Mouse (Mus musculus) T-helper 1 cell (primary cell): ENCODE measurements around the gene Nptx2.

Experiments used
- in situ Hi-C: fragments of 300-600 bp; cut with MboI, MseI; formaldehyde crosslinking; loops from one replicate; pipeline ENCODE4 v1.15.1; 2025; ENCODE audit warnings: high pct_unique_total_duplicates

Nptx2 gene

GRCm38 (mm10) chr5:144545653-144546422 is at the start of gene Nptx2:
Nptx2 (plus strand) TSS chr5:144545902.
- in situ Hi-C loops = no loop called here

DNA sequence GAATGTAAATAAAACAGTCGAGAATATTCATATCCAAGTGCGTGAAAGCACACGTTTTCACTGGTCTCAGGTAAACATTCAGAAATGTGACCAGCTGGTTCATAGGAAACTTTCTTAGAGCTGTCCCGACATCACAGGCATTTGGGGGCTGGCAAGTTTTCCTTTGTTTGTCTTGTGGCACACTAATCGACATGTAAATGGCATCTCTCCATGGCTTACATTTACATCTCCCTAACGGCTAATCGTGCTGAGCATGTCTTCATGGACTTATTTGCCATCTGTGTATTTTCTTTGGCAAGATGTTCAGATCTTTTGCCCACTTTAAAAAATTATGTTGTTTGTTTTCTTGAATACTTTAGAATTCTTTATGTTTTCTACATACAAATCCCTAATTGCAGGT is 49.2 kb upstream of the Nptx2 start:
- in situ Hi-C loops = no loop called here

GRCm38 (mm10) chr5:144504239-144504638 is 41.5 kb upstream of the Nptx2 start:
- in situ Hi-C loops = no loop called here

DNA sequence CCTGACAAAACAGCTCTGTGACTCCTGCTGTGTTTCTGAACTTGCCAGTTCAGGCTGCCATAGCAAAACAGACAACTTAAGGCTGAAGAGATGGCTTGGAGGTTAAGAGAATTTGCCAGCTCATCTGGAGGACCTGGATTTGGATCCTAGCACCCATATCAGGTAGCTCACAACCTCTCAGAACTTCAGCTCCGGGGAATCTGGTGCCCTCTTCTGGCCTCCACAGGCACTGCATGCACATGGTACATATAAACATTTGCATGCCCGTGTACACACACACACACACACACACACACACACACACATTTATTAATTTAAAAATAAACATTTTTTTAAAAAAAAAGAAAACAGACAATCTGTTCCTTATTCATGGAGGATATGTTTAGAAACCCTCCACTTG is 40.0 kb upstream of the Nptx2 start:
- in situ Hi-C loops = no loop called here

- in situ Hi-C loops = no loop called here
Measured at GRCm38 (mm10) chr5:144506156-144506555, 39.5 kb upstream of the Nptx2 start.

- in situ Hi-C loops = no loop called here
Measured at GRCm38 (mm10) chr5:144506689-144507552, 38.8 kb upstream of the Nptx2 start.

GRCm38 (mm10) chr5:144509431-144509830 is 36.3 kb upstream of the Nptx2 start:
- in situ Hi-C loops = no loop called here

GRCm38 (mm10) chr5:144514738-144515137 is 31.0 kb upstream of the Nptx2 start:
- in situ Hi-C loops = no loop called here

- in situ Hi-C loops = no loop called here
Measured at GRCm38 (mm10) chr5:144515241-144515640, 30.5 kb upstream of the Nptx2 start.

- in situ Hi-C loops = loop anchor here (5.0 kb wide), 1 partner anchor 362 kb away; no protein-coding TSS in a partner anchor
Measured at GRCm38 (mm10) chr5:144520096-144520495, 25.6 kb upstream of the Nptx2 start.

DNA sequence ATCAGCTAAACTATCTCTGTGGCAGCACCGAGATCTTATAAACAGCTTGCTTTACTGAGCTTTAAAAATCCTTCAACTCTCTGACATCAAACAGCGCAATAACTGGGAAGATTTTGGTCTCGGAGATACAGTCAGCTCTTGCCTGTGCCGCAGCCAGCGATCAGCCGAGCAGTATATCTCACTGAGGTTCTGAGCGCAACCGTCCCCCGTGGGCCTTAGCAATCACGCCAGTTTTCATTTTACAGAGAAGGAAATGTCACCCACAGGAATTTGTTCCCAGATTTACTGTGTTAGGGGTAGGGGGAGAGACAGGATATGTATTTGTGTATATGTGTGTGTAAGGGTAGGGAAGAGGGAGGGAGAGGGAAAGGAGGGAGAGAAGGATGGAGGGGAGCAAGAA is 20.9 kb upstream of the Nptx2 start:
- in situ Hi-C loops = loop anchor here (5.0 kb wide), 1 partner anchor 358 kb away; no protein-coding TSS in a partner anchor

DNA sequence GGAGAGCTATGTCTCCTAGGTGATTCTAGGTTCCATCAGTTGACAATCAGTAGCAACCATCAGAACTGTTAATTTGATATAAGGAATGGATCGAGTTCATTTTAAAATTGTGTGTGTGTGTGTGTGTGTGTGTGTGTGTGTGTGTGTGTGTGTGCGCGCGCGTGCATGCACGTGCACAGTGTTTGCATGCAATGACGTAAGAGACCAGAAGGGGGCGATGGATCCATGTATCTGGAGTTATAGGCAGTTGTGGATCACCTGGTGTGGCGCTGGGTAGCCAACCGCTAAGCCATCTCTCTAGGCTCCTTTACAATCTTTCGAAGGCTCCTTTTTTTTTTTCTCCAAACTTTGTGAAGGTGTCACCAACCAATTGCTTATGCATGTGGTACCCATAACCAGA is 16.6 kb upstream of the Nptx2 start:
- in situ Hi-C loops = no loop called here

DNA sequence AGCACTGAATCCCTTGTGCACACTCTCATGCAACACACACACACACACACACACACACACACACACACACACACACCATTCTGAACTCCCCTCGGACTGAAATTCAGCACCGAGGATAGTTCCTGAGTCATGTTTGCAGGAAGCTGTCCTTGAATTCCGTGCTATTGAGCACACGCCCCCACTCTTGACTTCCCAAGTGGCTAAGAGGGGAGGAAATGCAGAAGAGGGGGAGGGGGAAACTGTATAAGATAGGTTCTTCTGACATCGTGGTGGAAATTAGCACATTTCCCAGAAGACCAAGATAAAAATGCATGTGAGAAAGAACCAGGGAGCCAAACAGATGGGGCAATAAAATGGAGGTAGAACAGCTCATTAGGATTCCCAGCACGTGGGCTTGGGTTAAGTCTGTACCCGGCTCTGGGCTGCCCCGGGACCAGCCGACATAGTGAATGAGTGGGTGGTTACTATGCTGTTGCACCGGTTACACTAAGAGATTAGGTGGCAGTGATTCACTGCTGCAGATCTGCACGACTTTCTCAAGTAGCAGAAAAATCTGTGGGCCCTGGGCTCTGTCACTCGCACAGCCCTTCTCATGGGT is 2.9 kb upstream of the Nptx2 start:
- in situ Hi-C loops = no loop called here

DNA sequence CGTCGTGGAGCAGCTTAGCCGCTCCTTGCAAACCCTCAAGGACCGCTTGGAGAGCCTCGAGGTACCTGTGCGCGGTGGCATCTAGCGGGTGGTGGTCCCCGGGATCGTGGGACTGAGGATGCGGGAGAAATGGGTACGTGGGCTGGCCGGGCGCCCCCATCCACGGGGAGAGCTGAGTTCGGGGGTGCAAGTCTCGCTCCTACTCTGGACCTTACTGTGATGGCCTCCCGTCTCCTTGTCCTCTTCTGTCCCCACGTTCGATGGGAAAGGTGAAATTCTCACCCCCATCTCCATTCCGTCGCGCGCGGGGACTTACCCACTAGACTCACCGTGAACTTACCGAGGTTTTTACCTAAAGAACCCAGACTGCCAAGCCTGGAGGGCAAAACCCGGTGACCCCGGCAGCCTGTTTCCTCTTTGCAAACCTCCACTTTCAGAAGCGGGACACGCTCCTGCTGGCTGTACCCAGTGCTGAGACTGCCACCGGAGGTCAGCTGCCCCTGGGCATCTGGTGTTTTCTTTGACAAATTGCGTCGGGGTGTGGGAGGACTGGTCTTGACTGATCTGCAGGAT is 807 bp downstream of the Nptx2 start:
- in situ Hi-C loops = no loop called here

GRCm38 (mm10) chr5:144547333-144547878 is 1.7 kb downstream of the Nptx2 start:
- in situ Hi-C loops = no loop called here

DNA sequence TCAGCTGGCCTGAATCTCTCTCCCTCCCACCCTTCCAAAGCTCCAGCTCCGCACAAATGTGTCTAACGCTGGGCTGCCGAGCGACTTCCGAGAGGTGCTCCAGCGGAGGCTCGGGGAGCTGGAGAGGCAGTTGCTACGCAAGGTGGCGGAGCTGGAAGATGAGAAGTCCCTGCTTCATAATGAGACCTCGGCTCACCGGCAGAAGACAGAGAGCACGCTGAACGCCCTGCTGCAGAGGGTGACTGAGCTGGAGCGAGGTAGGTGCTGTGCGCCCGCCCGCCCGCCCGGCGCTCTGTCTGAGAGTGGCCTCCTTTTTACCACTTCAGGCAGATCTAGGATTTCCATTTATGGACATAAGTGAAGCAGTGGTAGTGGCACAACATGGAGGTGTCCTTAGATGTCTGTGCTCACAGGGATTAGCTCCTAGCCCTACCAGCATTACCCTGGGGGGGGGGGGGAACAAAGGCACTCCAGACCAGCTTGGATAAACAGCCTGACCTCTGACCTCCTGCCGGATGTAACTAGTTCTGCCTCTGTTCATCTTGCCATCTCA is 2.5 kb downstream of the Nptx2 start:
- in situ Hi-C loops = no loop called here

DNA sequence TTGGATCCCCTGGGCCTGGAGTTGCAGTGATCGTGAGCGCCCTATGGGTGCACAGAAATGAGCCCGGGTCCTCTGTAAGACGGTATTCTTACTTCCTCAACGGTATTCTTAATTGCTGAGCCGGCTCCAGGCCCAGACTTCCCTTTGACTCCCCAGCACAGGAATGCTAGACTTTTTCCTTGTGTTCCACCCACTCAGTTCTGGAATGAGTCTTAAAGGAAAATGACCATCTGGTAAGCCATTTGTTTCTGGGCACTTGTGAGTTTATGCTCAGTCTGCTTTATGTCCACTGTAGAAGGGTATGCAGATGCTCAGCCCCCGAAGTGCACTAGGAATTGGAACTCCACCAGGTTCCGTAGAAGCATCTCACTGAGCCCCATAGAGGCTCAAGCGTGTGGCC is 4.3 kb downstream of the Nptx2 start:
- in situ Hi-C loops = no loop called here

GRCm38 (mm10) chr5:144550622-144551137 is 5.0 kb downstream of the Nptx2 start:
- in situ Hi-C loops = no loop called here

DNA sequence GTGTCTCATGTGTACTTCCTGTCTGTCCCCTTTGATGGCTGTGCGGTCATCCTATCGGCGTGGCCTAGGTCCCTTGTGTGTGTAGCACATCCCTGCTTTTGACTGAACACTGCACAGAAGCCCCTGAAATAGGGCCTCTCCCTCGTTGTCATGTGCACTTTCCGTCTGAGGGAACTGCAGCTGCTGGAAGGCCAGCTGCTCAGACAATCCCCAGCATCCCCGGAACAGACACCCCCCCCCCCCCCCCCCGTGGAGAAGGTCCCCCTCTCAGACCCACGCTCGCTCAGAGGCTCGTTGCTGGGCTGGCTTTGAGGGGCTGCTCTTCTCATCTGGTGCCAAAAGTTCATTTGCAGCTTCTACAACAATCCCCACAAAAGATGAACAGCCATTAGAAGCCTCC is 11.0 kb downstream of the Nptx2 start:
- in situ Hi-C loops = no loop called here

DNA sequence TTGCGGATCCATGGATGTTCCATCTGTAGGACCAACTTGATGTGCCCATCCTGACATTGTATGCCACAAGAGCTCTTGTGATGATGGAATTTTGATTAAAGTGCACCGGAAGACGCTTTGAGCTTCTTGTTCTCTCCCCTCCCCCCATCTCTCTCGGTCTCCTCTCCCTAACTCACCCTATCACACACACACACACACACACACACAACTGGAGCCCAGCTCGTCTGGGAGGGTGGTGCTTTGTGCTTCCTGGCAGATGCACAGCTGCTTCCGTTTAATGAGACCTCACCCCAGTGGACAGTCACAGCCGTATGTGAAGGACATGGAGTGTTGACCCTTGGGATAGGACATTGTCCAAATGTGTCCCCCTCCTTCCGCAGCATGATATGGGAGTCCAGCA is 11.7 kb downstream of the Nptx2 start:
- in situ Hi-C loops = no loop called here

DNA sequence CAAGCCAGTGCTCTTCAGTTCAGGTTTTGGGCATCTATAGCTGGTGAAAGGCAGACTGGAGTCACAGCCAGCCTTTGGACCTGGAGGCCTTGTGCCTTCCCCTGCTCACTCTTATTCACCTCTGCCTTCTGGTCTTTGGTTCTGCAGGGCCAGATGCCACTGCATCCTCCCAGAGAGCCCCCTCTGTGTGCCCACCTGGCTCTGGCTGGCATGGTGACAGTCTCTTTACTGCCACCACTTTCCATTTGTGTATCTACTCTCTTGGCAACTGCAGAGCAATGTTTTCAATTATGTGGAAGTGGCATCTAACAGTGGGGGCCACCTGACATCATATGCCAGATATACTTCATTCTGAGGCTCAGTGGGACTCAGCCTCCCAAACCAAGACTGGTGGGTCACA is 12.8 kb downstream of the Nptx2 start:
- in situ Hi-C loops = no loop called here
